In the genomic region with DNA sequence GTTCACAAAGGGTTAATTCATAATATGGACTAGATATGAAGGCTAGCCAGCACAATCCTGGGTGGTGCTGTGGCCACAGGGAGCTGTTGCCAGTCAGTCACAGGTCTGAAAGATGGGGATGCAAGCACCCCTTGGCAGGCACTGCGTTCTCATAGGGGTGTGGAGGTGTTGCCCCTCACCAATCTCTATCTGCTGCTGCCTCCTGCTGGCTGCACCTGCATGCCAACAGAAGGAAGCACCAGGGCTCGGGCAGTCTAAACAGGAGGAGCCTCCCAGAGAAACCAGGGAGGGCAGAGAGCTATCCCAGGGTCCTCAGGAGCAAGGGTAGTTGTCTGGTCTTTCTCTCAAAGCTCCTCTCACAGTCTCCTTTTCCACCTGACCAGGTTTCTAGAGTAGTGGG, we compare ENCODE assay signal across 9 mouse cellular contexts. TPM values are rescaled to one million over a fixed set of nuclear protein-coding genes. Genes with fewer than 3 reads are reported as not detected.
DNase-seq lines count a peak whose midpoint lies in the region; ATAC-seq and TF ChIP-seq lines count a peak whose summit lies in the region.
"Had no signal": no experiment of that assay in that cellular context is flagged by ENCODE, and none has a peak within 500 bp of the region (broad histone marks: within the 10 kb centered on the region; RNA-seq: fewer than 3 reads in every experiment).

No protein-coding gene starts in this region.

- H3K4me1 ChIP-seq in E14TG2a.4 (replicated peaks; ENCODE audit: low read depth, low read length) = no peaks in the 10 kb centered on the region
- H3K4me1 ChIP-seq in forebrain, embryonic 10.5 days = no peaks in the 10 kb centered on the region
- no peaks in the 10 kb centered on the region for H3K4me1 ChIP-seq in forebrain, embryonic 15.5 days
- H3K4me1 ChIP-seq: liver, embryonic 13.5 days had no signal

- H3K27ac ChIP-seq in left cerebral cortex, adult 2 months = no peak overlapping the region
- H3K27ac ChIP-seq in forebrain, embryonic 10.5 days = no peak overlapping the region
- no peak overlapping the region for H3K27ac ChIP-seq in forebrain, embryonic 15.5 days (replicated peaks)
- H3K27ac ChIP-seq: liver, embryonic 13.5 days had no signal

- intact Hi-C loops in left cerebral cortex, adult 2 months (cut with DNase I) = no loop called here
- intact Hi-C loops in left cerebral cortex, postnatal 36 days (cut with DNase I) = no loop called here

- no peak overlapping the region for H3K9ac ChIP-seq in forebrain, embryonic 15.5 days (replicated peaks)
- H3K9ac ChIP-seq: liver, embryonic 13.5 days had no signal

- peaks cover 12% of the 10 kb centered on the region for H3K27me3 ChIP-seq in E14TG2a.4 (ENCODE audit: insufficient read depth, low read length)
- H3K27me3 ChIP-seq in forebrain, embryonic 10.5 days (ENCODE audit: poor library complexity, severe bottlenecking) = no peaks in the 10 kb centered on the region
- no peaks in the 10 kb centered on the region for H3K27me3 ChIP-seq in forebrain, embryonic 15.5 days
- H3K27me3 ChIP-seq: liver, embryonic 13.5 days had no signal

- peak; percentile 44 to 63 for DNase-seq in cerebellum, postnatal 10 days
- DNase-seq in cerebellum, adult 9-11 months = no peak
- peak; percentile 43 to 45 for DNase-seq in left cerebral cortex, adult 2 months (ENCODE audit: extremely low spot score in 1 of 2, low spot score in 2 of 2)
- no peak for DNase-seq in left cerebral cortex, postnatal 36 days (ENCODE audit: low spot score in 2 of 2)
- peak; percentile 63 for DNase-seq in lung, postnatal 10 days
- no peak for DNase-seq in forebrain, embryonic 10.5 days (ENCODE audit: extremely low spot score, low spot score)
- DNase-seq: liver, embryonic 13.5 days had no signal

- H3K4me2 ChIP-seq in forebrain, embryonic 15.5 days (replicated peaks) = no peak overlapping the region
- H3K4me2 ChIP-seq: liver, embryonic 13.5 days had no signal

- H3K9me3 ChIP-seq in E14TG2a.4 (ENCODE audit: low read length) = no peaks in the 10 kb centered on the region
- H3K9me3 ChIP-seq in forebrain, embryonic 10.5 days = no peaks in the 10 kb centered on the region
- H3K9me3 ChIP-seq in forebrain, embryonic 15.5 days = no peaks in the 10 kb centered on the region
- H3K9me3 ChIP-seq: liver, embryonic 13.5 days had no signal

- no peaks in the 10 kb centered on the region for H3K36me3 ChIP-seq in E14TG2a.4 (ENCODE audit: insufficient read depth, low read length)
- H3K36me3 ChIP-seq in forebrain, embryonic 10.5 days (replicated peaks) = peaks cover 94% of the 10 kb centered on the region
- H3K36me3 ChIP-seq in forebrain, embryonic 15.5 days = peaks cover 16% of the 10 kb centered on the region
- H3K36me3 ChIP-seq: liver, embryonic 13.5 days had no signal

- no peak for ATAC-seq in forebrain, embryonic 15.5 days (replicated peaks)

- no peak overlapping the region for H3K4me3 ChIP-seq in left cerebral cortex, adult 2 months
- no peak overlapping the region for H3K4me3 ChIP-seq in E14TG2a.4 (replicated peaks; ENCODE audit: low read length)
- no peak overlapping the region for H3K4me3 ChIP-seq in forebrain, embryonic 10.5 days
- H3K4me3 ChIP-seq in forebrain, embryonic 15.5 days = no peak overlapping the region
- H3K4me3 ChIP-seq: liver, embryonic 13.5 days had no signal

- peak; percentile 55 for TF ChIP-seq CTCF in left cerebral cortex, adult 2 months (IDR thresholded peaks at IDR 0.05)
- peak; percentile 19 for TF ChIP-seq CTCF in E14TG2a.4 (conservative IDR thresholded peaks at IDR 0.05; ENCODE audit: low read length)

- WGBS in forebrain, embryonic 10.5 days = 34% methylated on average over 2 of the region's 2 CpGs
- 30% methylated on average over 2 of the region's 2 CpGs for WGBS in forebrain, embryonic 15.5 days

RNA-seq across cellular contexts. Expression of gene Slc39a9, which starts 58.7 kb away (rescaled TPM):
- 10 to 100 TPM; 36.6 to 40.8 TPM for total RNA-seq in left cerebral cortex, adult 2 months (2021)
- 10 to 100 TPM; 36.7 to 37.6 TPM for total RNA-seq in left cerebral cortex, postnatal 36 days (2021)
- 28.5 and 31.1 TPM in 2 replicates for polyA plus RNA-seq in forebrain, embryonic 10.5 days (2016; fragmentation: Nextera tagmentation; extraction: Ambion mirVana)
- polyA plus RNA-seq in forebrain, embryonic 15.5 days (2015; fragmentation: Nextera tagmentation; extraction: Ambion mirVana) = 25.4 and 26.0 TPM in 2 replicates

RNA-seq across cellular contexts. Expression of gene Erh, which starts 59.2 kb away (rescaled TPM):
- total RNA-seq in left cerebral cortex, adult 2 months (2021) = 10 to 100 TPM; 33.7 to 36.8 TPM
- total RNA-seq in left cerebral cortex, postnatal 36 days (2021) = 10 to 100 TPM; 35.8 to 37.8 TPM
- polyA plus RNA-seq in forebrain, embryonic 10.5 days (2016; fragmentation: Nextera tagmentation; extraction: Ambion mirVana) = 542 and 544 TPM in 2 replicates
- 315 and 344 TPM in 2 replicates for polyA plus RNA-seq in forebrain, embryonic 15.5 days (2015; fragmentation: Nextera tagmentation; extraction: Ambion mirVana)

Comparison
In these comparisons a context has a peak if more than half of its experiments do, and no peak if none do; other contexts are left out.
1. DNase-seq: peak in cerebellum, postnatal 10 days (2 of 2), left cerebral cortex, adult 2 months (2 of 2) and lung, postnatal 10 days (single experiment); none in cerebellum, adult 9-11 months (single experiment), left cerebral cortex, postnatal 36 days (0 of 2) and forebrain, embryonic 10.5 days (single experiment).